Mouse (Mus musculus): Measurements from ENCODE around the gene Ciita.

GRCm38 (mm10) chr16:10508691-10509090 lies 28.8 kb downstream of the Ciita start:
- TF ChIP-seq POLR2A (IDR thresholded peaks at IDR 0.05; ENCODE audit: low read depth, low read length) (0 out of 2 replicates have a peak, but pooled peaks have one; percentile 18), MEF2A (IDR thresholded peaks at IDR 0.05; ENCODE audit: borderline replicate concordance, low read depth, low read length) (peak; percentile 16; the same call in 1 of the 2 replicates), JUND (conservative IDR thresholded peaks at IDR 0.05; ENCODE audit: low read depth, low read length) (no peak), POLR2AphosphoS2 (IDR thresholded peaks at IDR 0.05; ENCODE audit: low read depth, low read length) (no peak), CTCF (conservative IDR thresholded peaks at IDR 0.05 in 1 of 2, IDR thresholded peaks at IDR 0.05 in 1 of 2; ENCODE audit: low read depth in 2 of 2, low read length in 2 of 2) (no peak), TCF12 (IDR thresholded peaks at IDR 0.05; ENCODE audit: low read depth, low read length) (peak; percentile 48; the same call in 1 of the 2 replicates), UBTF (IDR thresholded peaks at IDR 0.05; ENCODE audit: low read depth, low read length) (no peak)

Measured in CH12.LX (cell line).